Mouse (Mus musculus) myocyte (in vitro differentiated cells): Measurements from ENCODE around the gene Nptxr. TPM values are rescaled to one million over a fixed set of nuclear protein-coding genes. Genes with fewer than 3 reads are reported as not detected.

Source experiments
- H3K27me3 ChIP-seq: one replicate; pipeline ENCODE4 v1.6.1; 2011; ENCODE audit not compliant: control insufficient read depth, insufficient read depth, insufficient read length
- H3K36me3 ChIP-seq: one replicate; pipeline ENCODE4 v1.6.1; 2011; ENCODE audit not compliant: control insufficient read depth, insufficient read depth
- H3K4me2 ChIP-seq: one replicate; pipeline ENCODE4 v1.6.1; 2011; ENCODE audit warnings: low read depth, control low read depth
- H3K4me3 ChIP-seq: one replicate; pipeline ENCODE4 v1.5.1; 2011; ENCODE audit warnings: mild to moderate bottlenecking, control low read depth, moderate library complexity
- H3K79me2 ChIP-seq: one replicate; pipeline ENCODE4 v1.6.1; 2011; ENCODE audit not compliant: control insufficient read depth, insufficient read depth
- H3ac ChIP-seq: one replicate; pipeline ENCODE4 v1.6.1; 2011; ENCODE audit not compliant: control insufficient read depth, insufficient read length
- CEBPB ChIP-seq: IDR thresholded peaks from 2 replicates; pipeline ENCODE4 v1.6.1; 2011; ENCODE audit warnings: mild to moderate bottlenecking, moderate library complexity; ENCODE audit not compliant: poor library complexity, insufficient read depth, severe bottlenecking
- E2F4 ChIP-seq: IDR thresholded peaks from one replicate; pipeline ENCODE4 v1.6.1; 2011; ENCODE audit warnings: mild to moderate bottlenecking, control low read depth, moderate library complexity; ENCODE audit not compliant: insufficient read depth
- MAX ChIP-seq: IDR thresholded peaks from one replicate; pipeline ENCODE4 v1.6.1; 2011; ENCODE audit warnings: low read depth, mild to moderate bottlenecking, control low read depth
- MYOD1 ChIP-seq, 3 experiments: IDR thresholded peaks; one replicate each; pipeline ENCODE4 v1.6.1; 2011; ENCODE audit warnings: control low read depth in 2 of 3, low read depth in 2 of 3, mild to moderate bottlenecking in 2 of 3, moderate library complexity in 1 of 3; ENCODE audit not compliant: insufficient read length in 2 of 3, control insufficient read depth in 1 of 3
- MYOG ChIP-seq, 3 experiments: IDR thresholded peaks; one replicate each; pipeline ENCODE4 v1.6.1; 2011; ENCODE audit warnings: control low read depth in 2 of 3, low read depth in 2 of 3, mild to moderate bottlenecking in 2 of 3; ENCODE audit not compliant: insufficient read length in 2 of 3, control insufficient read depth in 1 of 3, insufficient read depth in 1 of 3
- POLR2A ChIP-seq: IDR thresholded peaks from one replicate; pipeline ENCODE4 v1.6.1; 2011; ENCODE audit warnings: low read depth, mild to moderate bottlenecking, control low read depth, moderate library complexity; ENCODE audit not compliant: insufficient read length
- POLR2AphosphoS2 ChIP-seq: IDR thresholded peaks from one replicate; pipeline ENCODE4 v1.6.1; 2011; ENCODE audit warnings: low read depth, control low read depth; ENCODE audit not compliant: insufficient read length
- REST ChIP-seq: IDR thresholded peaks from one replicate; pipeline ENCODE4 v1.6.1; 2011; ENCODE audit warnings: mild to moderate bottlenecking, control low read depth, moderate library complexity; ENCODE audit not compliant: insufficient read depth, insufficient read length
- SRF ChIP-seq: IDR thresholded peaks from one replicate; pipeline ENCODE4 v1.6.1; 2011; ENCODE audit warnings: low read depth; ENCODE audit not compliant: control insufficient read depth, insufficient read length
- TCF12 ChIP-seq: IDR thresholded peaks from one replicate; pipeline ENCODE4 v1.6.1; 2011; ENCODE audit warnings: mild to moderate bottlenecking, control low read depth; ENCODE audit not compliant: poor library complexity, insufficient read depth, severe bottlenecking
- TCF3 ChIP-seq: IDR thresholded peaks from one replicate; pipeline ENCODE4 v1.6.1; 2011; ENCODE audit warnings: low read depth, control low read depth; ENCODE audit not compliant: insufficient read length
- USF1 ChIP-seq: IDR thresholded peaks from one replicate; pipeline ENCODE4 v1.6.1; 2011; ENCODE audit warnings: low read depth, mild to moderate bottlenecking, control low read depth, moderate library complexity
- polyA plus RNA-seq: library from polyadenylated mRNA; unstranded; fragments of >200 nt; fragmentation: generic; extraction: Trizol; gene quantifications from one replicate; pipeline ENCODE4 v1.2.1, GENCODE M21; 2012; ENCODE audit warnings: missing spikeins

Gene Nptxr
- polyA plus RNA-seq, 1 experiment: 14.3 TPM

- H3K4me3 ChIP-seq: peak overlapping the region; percentile 76
- H3K79me2 ChIP-seq: peaks cover 24% of the 10 kb centered on the region
- H3ac ChIP-seq: peak overlapping the region; percentile 81
- peak; percentile 50 for TF ChIP-seq POLR2AphosphoS2
- no peak for TF ChIP-seq MYOG (IDR thresholded peaks at IDR 0.05; ENCODE audit: control insufficient read depth in 1 of 3, insufficient read depth in 1 of 3, insufficient read length in 2 of 3, low read depth in 2 of 3)
- peak in 1 of 3 experiments; percentile 24 for TF ChIP-seq MYOD1 (IDR thresholded peaks at IDR 0.05; ENCODE audit: control insufficient read depth in 1 of 3, insufficient read length in 2 of 3, low read depth in 2 of 3)
- TF ChIP-seq REST: no peak
- TF ChIP-seq MAX: no peak
- TF ChIP-seq E2F4: no peak
- peak; percentile 18 for TF ChIP-seq USF1
- TF ChIP-seq POLR2A: peak; percentile 43
- no peak for TF ChIP-seq CEBPB
- TF ChIP-seq SRF: peak; percentile 88
- TF ChIP-seq TCF3: no peak
- no peak for TF ChIP-seq TCF12
- H3K4me2 ChIP-seq: peak overlapping the region; percentile 92
- H3K36me3 ChIP-seq: peaks cover 16% of the 10 kb centered on the region
- H3K27me3 ChIP-seq: no peaks in the 10 kb centered on the region
These were observed 63.2 kb downstream of the Nptxr start for GRCm38 (mm10) chr15:79741173-79741858.

GRCm38 (mm10) chr15:79740739-79741138 lies 63.8 kb downstream of the Nptxr start:
- H3K36me3 ChIP-seq: peaks cover 17% of the 10 kb centered on the region
- TF ChIP-seq USF1 (no peak), SRF (no peak), REST (no peak), MAX (no peak), MYOG (IDR thresholded peaks at IDR 0.05; ENCODE audit: control insufficient read depth in 1 of 3, insufficient read depth in 1 of 3, insufficient read length in 2 of 3, low read depth in 2 of 3) (no peak), E2F4 (no peak)
- no peak overlapping the region for H3ac ChIP-seq
- H3K4me2 ChIP-seq: peak overlapping the region; percentile 92
- no peaks in the 10 kb centered on the region for H3K27me3 ChIP-seq
- H3K79me2 ChIP-seq: peaks cover 24% of the 10 kb centered on the region
- peak overlapping the region; percentile 76 for H3K4me3 ChIP-seq

Other genes with a start within 250 kb of the Nptxr start
- gene Dmc1, start 199.7 kb downstream of the Nptxr start, polyA plus RNA-seq: not detected
- 0.74 TPM for gene Fam227a, start 145.8 kb downstream of the Nptxr start, polyA plus RNA-seq
- 41.6 TPM for gene Cby1, start 145.6 kb downstream of the Nptxr start, polyA plus RNA-seq
- gene Tomm22, start 133.9 kb downstream of the Nptxr start, polyA plus RNA-seq: 110 TPM
- 40.6 TPM for gene Josd1, start 116.8 kb downstream of the Nptxr start, polyA plus RNA-seq
- gene Gtpbp1, start 113.9 kb downstream of the Nptxr start, polyA plus RNA-seq: 52.7 TPM
- 78.0 TPM for gene Sun2, start 62.2 kb downstream of the Nptxr start, polyA plus RNA-seq
- 66.8 TPM for gene Dnal4, start 26.9 kb downstream of the Nptxr start, polyA plus RNA-seq
- gene Npcd, start 29.5 kb upstream of the Nptxr start, polyA plus RNA-seq: 3.2 TPM
- 26.1 TPM for gene Cbx6, start 29.9 kb upstream of the Nptxr start, polyA plus RNA-seq
- gene Apobec3, start 86.9 kb upstream of the Nptxr start, polyA plus RNA-seq: 10.0 TPM
- gene Cbx7, start 166.4 kb upstream of the Nptxr start, polyA plus RNA-seq: 4.7 TPM
- gene Pdgfb, start 210.2 kb upstream of the Nptxr start, polyA plus RNA-seq: 21.7 TPM